Mouse (Mus musculus) adrenal gland, postnatal 14 days (tissue): ENCODE results near the gene Cdh20. TPM values are rescaled to one million over a fixed set of nuclear protein-coding genes. Genes with fewer than 3 reads are reported as not detected.
A peak's percentile ranks its signal among the peaks of the same experiment; 100 is the strongest.

Experiments used
- DNase-seq: peaks from one replicate; pipeline ENCODE4 v3.0.0; 2021; ENCODE audit warnings: mixed read lengths
- total RNA-seq: library from RNA; stranded (reverse); gene quantifications from 2 replicates; pipeline ENCODE4 v1.2.3, GENCODE M21; 2021

Cdh20 gene
- total RNA-seq, 1 experiment from 2014 or later: 0.15 TPM

GRCm38 (mm10) chr1:105041668-105042067 lies 273.3 kb downstream of the Cdh20 start:
- DNase-seq: peak; percentile 11
